ENCODE assay signal across 7 mouse cellular contexts in the genomic region with DNA sequence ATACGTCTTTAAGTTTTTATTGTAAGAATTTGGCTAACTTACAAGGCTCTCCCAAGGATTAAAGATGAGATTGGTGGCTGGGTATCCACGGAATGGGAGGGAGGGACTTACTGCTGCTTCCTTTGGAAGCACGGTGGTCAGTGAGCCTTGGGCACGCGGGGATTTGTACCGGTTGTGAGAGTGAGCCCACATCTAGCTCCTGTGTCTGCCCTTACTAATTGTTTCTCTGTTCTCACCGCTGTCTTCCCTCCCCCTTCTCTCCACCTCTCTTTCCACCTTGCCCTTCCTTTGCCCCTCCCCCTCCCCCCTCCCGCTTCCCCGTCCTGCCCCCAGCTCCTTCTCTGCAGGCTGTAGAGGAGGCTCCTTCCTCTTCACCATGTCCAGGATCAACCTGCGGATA. TPM values are rescaled to one million over a fixed set of nuclear protein-coding genes. Genes with fewer than 3 reads are reported as not detected.
"Had no signal": no experiment of that assay in that cellular context is flagged by ENCODE, and none has a peak within 500 bp of the region (broad histone marks: within the 10 kb centered on the region; RNA-seq: fewer than 3 reads in every experiment).

No protein-coding gene starts in this region.

- DNase-seq: kidney, adult 2 months; layer of hippocampus, postnatal 36 days; liver, embryonic 13.5 days; lung, adult 2 months; lung, postnatal 14 days; midbrain, embryonic 14.5 days had no signal

RNA-seq across cellular contexts. Expression of a gene that starts 30.3 kb away (rescaled TPM):
- total RNA-seq: left cerebral cortex, postnatal 36 days had no signal
